Mouse (Mus musculus) kidney, adult 2 months (tissue): ENCODE measurements around the gene 4930524J08Rik.

ENCODE experiments used
- CTCF ChIP-seq: fragments of 200-500 bp; conservative IDR thresholded peaks from 2 replicates; pipeline ENCODE4 v1.5.1; 2011; ENCODE audit warnings: low read depth, mild to moderate bottlenecking, control low read depth, low read length, moderate library complexity, mixed read lengths; ENCODE audit not compliant: insufficient read depth, insufficient read length
- POLR2A ChIP-seq: fragments of 200-500 bp; IDR thresholded peaks from one replicate; pipeline ENCODE4 v1.6.1; 2011; ENCODE audit warnings: low read depth, low read length, control low read depth

DNA sequence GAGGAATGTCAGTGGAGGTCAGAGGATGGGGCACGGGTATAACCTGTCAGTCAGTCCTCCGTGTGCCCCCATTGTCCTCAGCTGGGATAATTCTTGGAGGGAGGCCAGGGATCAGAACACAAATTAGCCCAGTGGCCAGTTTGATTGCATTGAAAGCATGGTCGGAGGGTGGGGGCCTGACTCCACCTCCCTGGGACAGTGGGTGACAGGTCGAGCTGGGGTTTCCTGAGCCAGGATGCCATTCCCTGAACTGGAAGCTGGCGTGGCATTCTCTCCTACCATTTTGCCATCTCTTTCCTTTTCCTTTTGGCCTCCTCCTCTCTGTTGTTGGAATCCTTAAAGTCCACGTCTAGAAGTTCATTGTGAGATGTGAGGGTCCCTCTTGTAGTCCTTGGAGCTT is 27.0 kb downstream of the 4930524J08Rik start:
- TF ChIP-seq CTCF = no peak
- TF ChIP-seq POLR2A = no peak
